Mouse (Mus musculus) ES-Bruce4 (cell line): ENCODE measurements around the gene Stk16.

Source experiments
- CTCF ChIP-seq: IDR thresholded peaks from one replicate; pipeline ENCODE4 v1.8.1; 2011; ENCODE audit warnings: low read depth, low read length
- EP300 ChIP-seq: IDR thresholded peaks from 2 replicates; pipeline ENCODE4 v1.6.1; 2011; ENCODE audit warnings: low read depth, low read length; ENCODE audit not compliant: insufficient read depth
- POLR2A ChIP-seq: IDR thresholded peaks from one replicate; pipeline ENCODE4 v1.8.1; 2011; ENCODE audit warnings: low read length; ENCODE audit not compliant: insufficient read depth

- TF ChIP-seq CTCF: no peak
- no peak for TF ChIP-seq EP300
- no peak for TF ChIP-seq POLR2A
These were observed 19.8 kb downstream of the Stk16 start for GRCm38 (mm10) chr1:75230335-75230994.
